Mouse (Mus musculus) small intestine, adult 2 months (tissue): ENCODE measurements around the gene Minos1.

Experiments used
- CTCF ChIP-seq: fragments of 200-500 bp; IDR thresholded peaks from 2 replicates; pipeline ENCODE4 v1.5.1; 2012; ENCODE audit warnings: low read depth, mild to moderate bottlenecking, control low read depth, inconsistent platforms, low read length, moderate library complexity, mixed read lengths; ENCODE audit not compliant: insufficient replicate concordance, insufficient read length; ENCODE audit errors: extremely low read depth
- POLR2A ChIP-seq: fragments of 200-500 bp; IDR thresholded peaks from 2 replicates; pipeline ENCODE4 v1.6.1; 2012; ENCODE audit warnings: low read depth, mild to moderate bottlenecking, control low read depth, inconsistent platforms, low read length, moderate library complexity

DNA sequence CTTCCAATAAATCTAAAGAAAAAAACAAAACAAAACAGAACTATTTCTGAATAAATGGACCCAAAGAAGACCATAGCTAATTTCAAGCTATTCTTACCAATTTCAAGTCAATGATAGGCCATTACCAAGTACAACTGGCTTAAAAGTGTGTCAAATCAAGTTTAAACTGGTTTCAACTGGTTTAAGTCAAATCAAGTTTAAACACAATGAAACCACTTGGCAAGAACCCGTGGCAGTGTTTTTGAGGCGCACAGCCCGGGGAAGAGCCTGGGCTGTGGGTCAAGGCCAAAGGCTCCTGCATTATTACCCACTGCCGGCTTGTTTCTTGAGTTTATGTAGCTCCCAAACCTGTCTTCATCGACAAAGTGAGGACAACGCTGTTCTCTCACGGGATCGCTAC lies 30.6 kb downstream of the Minos1 start:
- TF ChIP-seq POLR2A (no peak), CTCF (no peak)
